Mouse (Mus musculus) MEL-GATA-1-ER (cell line): Measurements from ENCODE around the gene Hsdl2.
"Not testable (repeated sequence)": the region's sequence is repeated elsewhere in the genome, so short reads cannot be mapped to it uniquely, and the experiment has no call there.

ENCODE experiments used
- DNase-seq: peaks from one replicate; pipeline ENCODE4 v3.0.0-alpha.2; 2012; ENCODE audit warnings: low read depth; ENCODE audit errors: extremely low read depth

Hsdl2 gene

GRCm38 (mm10) chr4:59581314-59582185 lies at the start of gene Hsdl2:
Gene Hsdl2, plus strand, starts transcription at chr4:59581563.
- peak; percentile 99 for DNase-seq

- DNase-seq = peak; percentile 78
Measured at GRCm38 (mm10) chr4:59533268-59533667, 48.1 kb upstream of the Hsdl2 start.

GRCm38 (mm10) chr4:59535624-59536023 lies 45.7 kb upstream of the Hsdl2 start:
- no peak for DNase-seq

GRCm38 (mm10) chr4:59536281-59536680 lies 45.1 kb upstream of the Hsdl2 start:
- DNase-seq = no peak

GRCm38 (mm10) chr4:59543006-59543405 lies 38.4 kb upstream of the Hsdl2 start:
- DNase-seq = no peak

GRCm38 (mm10) chr4:59544654-59545053 lies 36.7 kb upstream of the Hsdl2 start:
- DNase-seq = no peak

- peak; percentile 32 for DNase-seq
Measured at GRCm38 (mm10) chr4:59546285-59547071, 34.9 kb upstream of the Hsdl2 start.

GRCm38 (mm10) chr4:59547136-59547889 lies 34.0 kb upstream of the Hsdl2 start:
- peak; percentile 32 for DNase-seq

GRCm38 (mm10) chr4:59548011-59548559 lies 33.3 kb upstream of the Hsdl2 start:
- DNase-seq = no peak

- peak; percentile 56 for DNase-seq
Measured at GRCm38 (mm10) chr4:59548560-59549174, 32.7 kb upstream of the Hsdl2 start.

- peak; percentile 63 for DNase-seq
Measured at GRCm38 (mm10) chr4:59549175-59549976, 32.0 kb upstream of the Hsdl2 start, which contains the start of gene Ptbp3. Gene Ptbp3, minus strand, starts transcription at chr4:59549364.

GRCm38 (mm10) chr4:59549977-59550560 lies 31.3 kb upstream of the Hsdl2 start:
- peak; percentile 33 for DNase-seq

- no peak for DNase-seq
Measured at GRCm38 (mm10) chr4:59551901-59552300, 29.5 kb upstream of the Hsdl2 start.

GRCm38 (mm10) chr4:59552835-59553234 lies 28.5 kb upstream of the Hsdl2 start:
- no peak for DNase-seq

GRCm38 (mm10) chr4:59553576-59553975 lies 27.8 kb upstream of the Hsdl2 start:
- DNase-seq = no peak

- DNase-seq = no peak
Measured at GRCm38 (mm10) chr4:59555177-59555576, 26.2 kb upstream of the Hsdl2 start.

- not testable (repeated sequence) for DNase-seq
Measured at GRCm38 (mm10) chr4:59557343-59557742, 24.0 kb upstream of the Hsdl2 start.

GRCm38 (mm10) chr4:59558096-59558720 lies 23.2 kb upstream of the Hsdl2 start:
- no peak for DNase-seq

- DNase-seq = no peak
Measured at GRCm38 (mm10) chr4:59560141-59560540, 21.2 kb upstream of the Hsdl2 start.
